Mouse (Mus musculus) lung, adult 2 months (tissue): ENCODE data around the gene Cenpf.

ENCODE experiments used
- CTCF ChIP-seq: fragments of 200-500 bp; IDR thresholded peaks from 2 replicates; pipeline ENCODE4 v1.5.1; 2011; ENCODE audit warnings: mild to moderate bottlenecking, low read length, control low read depth; ENCODE audit not compliant: insufficient read depth
- POLR2A ChIP-seq: fragments of 200-500 bp; IDR thresholded peaks from 2 replicates; pipeline ENCODE4 v1.6.1; 2011; ENCODE audit warnings: low read depth, mild to moderate bottlenecking, control low read depth, low read length, borderline replicate concordance; ENCODE audit errors: extremely low read depth

DNA sequence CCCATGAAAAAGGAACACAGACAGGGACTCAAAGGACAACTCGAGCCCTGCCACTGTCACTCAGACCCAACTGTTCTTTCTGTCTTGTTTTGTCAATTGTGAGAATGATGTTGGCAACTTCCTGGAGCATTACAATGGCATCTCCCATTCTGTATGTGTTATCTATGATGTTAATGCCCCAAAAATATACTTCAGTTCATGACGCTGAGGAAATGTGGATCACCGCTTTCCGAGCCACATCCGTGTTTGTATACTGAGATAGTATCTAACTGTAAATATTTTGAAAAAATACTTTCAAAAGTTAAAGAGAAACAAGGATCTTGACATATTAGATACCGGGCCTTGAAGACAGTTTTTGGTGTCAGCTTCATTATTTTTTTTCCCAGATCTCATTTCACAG, 1.9 kb downstream of the Cenpf start:
- no peak for TF ChIP-seq CTCF
- TF ChIP-seq POLR2A = no peak
